Mouse (Mus musculus) adrenal gland, postnatal 25 days (tissue): ENCODE measurements around the gene Agtr1b. TPM values are rescaled to one million over a fixed set of nuclear protein-coding genes. Genes with fewer than 3 reads are reported as not detected.

ENCODE experiments used
- DNase-seq: peaks from one replicate; pipeline ENCODE4 v3.0.0; 2021; ENCODE audit warnings: mixed read lengths
- long read RNA-seq: library from polyadenylated mRNA; stranded (forward); transcript quantifications from one replicate; pipeline ENCODE4 v2.0.0, GENCODE M21; 2021
- total RNA-seq: library from RNA; stranded (reverse); gene quantifications from 2 replicates; pipeline ENCODE4 v1.2.3, GENCODE M21; 2021

Agtr1b gene
- 7.9 and 8.4 TPM in 2 replicates for total RNA-seq
- long read RNA-seq, partial matches to known transcripts = 0 of 4 reads
- long read RNA-seq, other reads (novel, unspliced or antisense) = 2 of 4 reads

DNA sequence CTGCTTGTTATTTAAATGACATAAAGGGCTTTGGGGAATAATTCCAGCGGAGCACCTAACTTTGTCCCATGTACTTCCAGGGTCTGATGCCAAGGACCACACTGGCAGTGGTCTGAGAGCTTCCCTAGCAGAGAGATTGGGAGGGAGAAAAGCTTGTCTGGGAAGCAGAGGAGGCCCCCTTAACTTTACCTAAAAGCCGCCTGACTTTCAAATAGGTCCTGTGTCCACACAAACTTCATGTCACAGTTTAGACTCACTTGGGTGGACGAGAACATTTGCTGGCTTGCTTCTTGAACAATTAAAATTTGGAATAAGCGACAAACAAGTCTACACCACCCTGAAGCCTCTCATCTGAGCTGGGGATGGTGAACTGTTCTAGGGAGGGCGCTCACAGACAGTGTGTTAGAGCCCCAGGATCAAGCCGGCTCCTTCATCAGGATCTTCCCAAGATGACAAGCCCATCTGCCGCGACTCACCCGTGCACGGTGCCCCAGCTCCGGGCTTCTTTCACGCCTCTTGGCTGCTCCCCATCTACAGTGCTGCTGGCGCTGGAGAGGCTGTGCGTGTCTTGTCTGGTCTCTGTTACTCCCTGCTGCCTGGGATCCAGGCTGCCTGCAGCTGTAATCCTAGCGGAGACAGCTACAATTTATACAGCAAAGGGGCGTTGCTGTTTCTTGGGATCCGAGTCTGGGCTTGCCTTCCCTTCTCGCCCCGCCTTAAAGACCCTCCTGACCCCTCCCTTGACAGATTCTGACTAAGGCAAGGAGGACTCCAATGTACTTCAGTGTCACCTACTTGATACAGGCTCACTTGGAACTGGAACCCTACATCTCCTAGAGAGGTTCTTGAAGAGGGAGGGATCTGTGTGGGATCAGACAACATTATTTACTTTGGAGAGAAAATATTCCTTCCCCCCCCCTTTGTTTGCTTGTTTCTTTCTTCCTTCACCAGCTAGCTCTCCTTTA, at the start of gene Agtr1b:
Gene Agtr1b (minus strand): TSS at position 620 of the 965 bp plus-strand sequence.
- peak; percentile 32 for DNase-seq

DNA sequence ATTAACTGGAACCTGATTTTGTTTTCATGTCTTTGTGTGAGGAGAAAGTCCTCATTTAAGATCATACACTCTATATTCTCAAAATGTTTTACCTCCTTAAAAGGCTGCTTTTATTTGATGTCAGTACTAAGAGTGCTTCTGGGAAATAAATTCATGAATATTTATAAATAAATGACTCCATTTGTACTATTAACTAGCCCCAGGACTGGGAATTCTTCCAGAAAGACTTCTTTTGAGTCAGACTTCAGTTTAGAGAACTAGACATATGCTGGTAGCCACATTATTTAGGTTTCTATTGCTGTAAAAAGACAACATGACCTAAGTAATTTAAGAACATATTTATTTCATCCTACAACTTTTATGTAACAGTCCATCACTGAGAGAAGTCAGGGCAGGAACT, 13.4 kb downstream of the Agtr1b start:
- no peak for DNase-seq

DNA sequence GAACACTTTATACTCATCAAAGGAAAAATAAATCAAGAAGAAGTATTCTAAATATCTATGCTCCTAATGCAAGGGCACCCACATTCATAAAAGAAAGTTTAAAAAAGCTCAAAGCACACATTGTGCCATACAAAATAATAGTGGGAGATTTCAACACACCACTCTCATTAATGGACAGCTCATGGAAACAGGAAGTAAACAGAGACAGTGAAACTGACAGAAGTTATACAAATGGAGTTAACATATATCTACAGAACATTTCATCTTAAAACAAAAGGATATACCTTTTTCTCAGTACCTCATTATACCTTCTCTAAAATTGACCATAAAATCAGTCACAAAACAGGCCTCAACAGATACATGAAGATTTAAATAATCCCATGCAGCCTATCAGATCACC, 18.8 kb downstream of the Agtr1b start:
- DNase-seq = no peak

- DNase-seq = no peak
Observed at GRCm38 (mm10) chr3:20340402-20340801, 26.6 kb downstream of the Agtr1b start.

GRCm38 (mm10) chr3:20334681-20335080, 32.3 kb downstream of the Agtr1b start:
- DNase-seq = peak; percentile 39

DNA sequence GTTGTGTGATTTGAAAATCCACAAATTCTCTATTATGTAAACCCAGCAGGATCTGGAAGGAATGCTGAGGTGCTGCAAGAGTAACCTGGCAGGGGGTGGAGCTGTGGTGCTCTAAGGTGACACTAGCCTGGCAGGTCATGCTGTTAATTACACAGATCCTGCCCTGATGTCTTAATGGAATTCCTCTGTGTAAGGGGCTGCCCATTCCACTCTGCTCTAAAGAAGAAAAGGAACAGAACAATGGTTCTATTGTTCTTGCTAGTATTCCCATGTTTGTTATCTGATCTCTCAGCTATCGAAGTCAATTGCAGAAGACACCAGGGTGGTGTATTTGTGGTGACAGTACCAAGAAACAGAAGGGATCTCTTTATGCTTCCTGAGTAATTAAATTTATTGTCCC, 49.7 kb downstream of the Agtr1b start:
- no peak for DNase-seq

- no peak for DNase-seq
Observed at GRCm38 (mm10) chr3:20309142-20309541, 57.8 kb downstream of the Agtr1b start.

GRCm38 (mm10) chr3:20307256-20307655, 59.7 kb downstream of the Agtr1b start:
- DNase-seq = no peak

- DNase-seq = no peak
Observed at GRCm38 (mm10) chr3:20304758-20305352, 62.1 kb downstream of the Agtr1b start.

- DNase-seq = no peak
Observed at GRCm38 (mm10) chr3:20295546-20295945, 71.4 kb downstream of the Agtr1b start.

- no peak for DNase-seq
Observed at GRCm38 (mm10) chr3:20294542-20295348, 72.2 kb downstream of the Agtr1b start.

DNA sequence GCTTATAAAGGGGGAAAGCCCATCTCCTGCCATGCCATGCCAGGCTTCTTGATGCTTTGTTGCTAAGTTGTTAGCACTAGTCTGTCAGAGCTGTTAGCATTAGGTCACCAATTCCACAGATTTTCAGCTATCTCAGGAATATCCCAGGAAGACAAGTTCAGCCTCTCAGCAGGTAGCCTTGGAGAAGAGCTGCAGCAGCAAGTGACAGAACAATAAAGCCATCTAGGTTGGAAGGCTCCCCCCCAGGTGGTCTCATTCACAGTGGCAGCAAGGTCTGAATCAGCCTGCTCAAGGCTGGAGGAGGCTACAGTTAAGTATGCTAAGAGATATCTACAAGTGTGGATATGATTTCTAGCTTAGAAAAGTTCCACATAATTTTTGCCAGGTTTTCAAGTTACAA, 75.6 kb downstream of the Agtr1b start:
- no peak for DNase-seq

- DNase-seq = no peak
Observed at GRCm38 (mm10) chr3:20288761-20289160, 78.2 kb downstream of the Agtr1b start.

DNA sequence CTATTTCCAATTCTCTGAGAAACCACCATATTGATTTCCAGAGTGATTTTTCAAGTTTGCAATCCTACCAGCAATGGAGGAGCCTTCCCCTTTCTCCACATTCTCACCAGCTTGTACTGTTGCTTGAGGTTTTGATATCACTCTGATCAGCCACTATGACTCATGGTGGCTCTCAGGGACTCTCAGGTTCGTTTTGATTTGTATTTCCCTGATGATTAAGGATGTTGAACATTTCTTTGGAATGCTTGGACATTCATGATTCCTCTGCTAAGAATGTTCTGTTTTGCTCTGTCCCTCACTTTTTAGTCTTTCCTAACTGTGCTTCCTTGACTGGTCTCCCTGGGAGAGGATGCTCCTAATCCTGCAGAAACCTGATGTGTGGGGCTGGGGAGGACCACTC, 85.2 kb downstream of the Agtr1b start:
- no peak for DNase-seq

GRCm38 (mm10) chr3:20275633-20276032, 91.3 kb downstream of the Agtr1b start, which contains the start of gene Cpb1:
TSS of gene Cpb1 (minus strand) at chr3:20275733.
- no peak for DNase-seq

Other genes starting within 250 kb of the Agtr1b start
- gene Gyg, start 211.9 kb downstream of the Agtr1b start, total RNA-seq = 119 and 129 TPM in 2 replicates
- 1.3 and 2.6 TPM in 2 replicates for gene Cpa3, start 125.0 kb downstream of the Agtr1b start, total RNA-seq
- gene Cpb1, start 91.4 kb downstream of the Agtr1b start, total RNA-seq = 4.3 and 5.1 TPM in 2 replicates